Mouse (Mus musculus): Measurements from ENCODE around the gene Ddx19a.
"Not testable (repeated sequence)": the region's sequence is repeated elsewhere in the genome, so short reads cannot be mapped to it uniquely, and the experiment has no call there.

Gene Ddx19a

GRCm38 (mm10) chr8:110936217-110936616 lies 61.4 kb downstream of the Ddx19a start:
- in situ Hi-C loops (cut with MboI, MseI) = no loop called here

GRCm38 (mm10) chr8:110933272-110933671 lies 64.3 kb downstream of the Ddx19a start:
- in situ Hi-C loops (cut with MboI, MseI) = no loop called here

GRCm38 (mm10) chr8:110932444-110932843 lies 65.2 kb downstream of the Ddx19a start:
- in situ Hi-C loops (cut with MboI, MseI) = no loop called here

GRCm38 (mm10) chr8:110931176-110931939 lies 66.2 kb downstream of the Ddx19a start:
- in situ Hi-C loops (cut with MboI, MseI) = no loop called here

- in situ Hi-C loops (cut with MboI, MseI) = not testable (repeated sequence)
Measured at GRCm38 (mm10) chr8:110929672-110930071, 67.9 kb downstream of the Ddx19a start.

- in situ Hi-C loops (cut with MboI, MseI) = no loop called here
Measured at GRCm38 (mm10) chr8:110929066-110929465, 68.5 kb downstream of the Ddx19a start.

GRCm38 (mm10) chr8:110928435-110928834 lies 69.2 kb downstream of the Ddx19a start:
- in situ Hi-C loops (cut with MboI, MseI) = no loop called here

GRCm38 (mm10) chr8:110926690-110927089 lies 70.9 kb downstream of the Ddx19a start:
- in situ Hi-C loops (cut with MboI, MseI) = no loop called here

- in situ Hi-C loops (cut with MboI, MseI) = no loop called here
Measured at GRCm38 (mm10) chr8:110925691-110926140, 71.9 kb downstream of the Ddx19a start.

All from T-helper 17 cell (primary cell).